23 mouse cellular contexts compared by ENCODE assay signal in genomic region chr13:58761003-58761630, GRCm38 (mm10). TPM values are rescaled to one million over a fixed set of nuclear protein-coding genes. Genes with fewer than 3 reads are reported as not detected.
DNase-seq lines count a peak whose midpoint lies in the region; ATAC-seq and TF ChIP-seq lines count a peak whose summit lies in the region.
"Had no signal": no experiment of that assay in that cellular context is flagged by ENCODE, and none has a peak within 500 bp of the region (broad histone marks: within the 10 kb centered on the region; RNA-seq: fewer than 3 reads in every experiment).

No protein-coding gene starts in this region.

- no peaks in the 10 kb centered on the region for H3K36me3 ChIP-seq in liver, adult 2 months (ENCODE audit: control insufficient read depth, insufficient read depth, low read length)
- H3K36me3 ChIP-seq in liver, postnatal 0 days (replicated peaks; ENCODE audit: insufficient read depth, low read length): no peaks in the 10 kb centered on the region
- no peaks in the 10 kb centered on the region for H3K36me3 ChIP-seq in liver, embryonic 12.5 days
- no peaks in the 10 kb centered on the region for H3K36me3 ChIP-seq in testis, adult 2 months (ENCODE audit: control insufficient read depth, insufficient read depth, low read length)
- H3K36me3 ChIP-seq: G1E had no signal

- H3K9ac ChIP-seq in liver, adult 2 months (ENCODE audit: low read depth, low read length): no peak overlapping the region
- H3K9ac ChIP-seq in liver, postnatal 0 days (replicated peaks): no peak overlapping the region
- no peak overlapping the region for H3K9ac ChIP-seq in liver, embryonic 12.5 days

- no peaks in the 10 kb centered on the region for H3K9me3 ChIP-seq in liver, postnatal 0 days (ENCODE audit: low read length)
- H3K9me3 ChIP-seq in liver, embryonic 12.5 days (replicated peaks): no peaks in the 10 kb centered on the region

- no peak for TF ChIP-seq CTCF in liver, adult 2 months (IDR thresholded peaks at IDR 0.05; ENCODE audit: low read depth, low read length)
- TF ChIP-seq CTCF in liver, postnatal 0 days (IDR thresholded peaks at IDR 0.05; ENCODE audit: low read depth): no peak
- no peak for TF ChIP-seq CTCF in testis, adult 2 months (IDR thresholded peaks at IDR 0.05; ENCODE audit: control insufficient read depth, insufficient read depth, insufficient replicate concordance, low read depth, low read length)

- 34% methylated on average over 5 of the region's 5 CpGs for WGBS in liver, adult 2 months
- WGBS in liver, postnatal 0 days (ENCODE audit: insufficient replicate concordance): 66% methylated on average over 5 of the region's 5 CpGs
- 63% methylated on average over 5 of the region's 5 CpGs for WGBS in liver, embryonic 12.5 days (ENCODE audit: insufficient replicate concordance)

- no peak overlapping the region for H3K4me3 ChIP-seq in liver, adult 2 months (ENCODE audit: insufficient read depth, low read depth, low read length)
- H3K4me3 ChIP-seq in liver, postnatal 0 days (ENCODE audit: low read depth, low read length): no peak overlapping the region
- no peak overlapping the region for H3K4me3 ChIP-seq in liver, embryonic 12.5 days
- H3K4me3 ChIP-seq in testis, adult 2 months (ENCODE audit: control insufficient read depth, low read depth, low read length): peak overlapping the region; percentile 73

- ATAC-seq in liver, postnatal 0 days: peak; percentile 79
- ATAC-seq in liver, embryonic 12.5 days: no peak
- ATAC-seq: activated CD4-positive, CD25-positive, alpha-beta regulatory T cell, adult 4 months; CD4-positive, CD25-positive, alpha-beta regulatory T cell, adult 4 months; Patski had no signal

- no peaks in the 10 kb centered on the region for H3K27me3 ChIP-seq in liver, adult 2 months (ENCODE audit: control insufficient read depth, insufficient read depth, low read length)
- no peaks in the 10 kb centered on the region for H3K27me3 ChIP-seq in liver, postnatal 0 days (ENCODE audit: insufficient read depth, low read length)
- no peaks in the 10 kb centered on the region for H3K27me3 ChIP-seq in liver, embryonic 12.5 days (replicated peaks)
- no peaks in the 10 kb centered on the region for H3K27me3 ChIP-seq in testis, adult 2 months (ENCODE audit: control insufficient read depth, insufficient read depth, low read length)
- H3K27me3 ChIP-seq: CH12.LX had no signal

- no peak for TF ChIP-seq POLR2A in liver, adult 2 months (IDR thresholded peaks at IDR 0.05; ENCODE audit: extremely low read depth, insufficient read depth, low read length)
- no peak for TF ChIP-seq POLR2A in testis, adult 2 months (IDR thresholded peaks at IDR 0.05; ENCODE audit: control insufficient read depth, low read depth, low read length)

- TF ChIP-seq EP300 in liver, postnatal 0 days (IDR thresholded peaks at IDR 0.05; ENCODE audit: low read depth): no peak

- H3K4me2 ChIP-seq in liver, postnatal 0 days (ENCODE audit: low read depth, low read length): no peak overlapping the region
- no peak overlapping the region for H3K4me2 ChIP-seq in liver, embryonic 12.5 days

- H3K27ac ChIP-seq in liver, adult 2 months (replicated peaks; ENCODE audit: insufficient read depth, low read depth, low read length): peak overlapping the region; percentile 24; the same call in 1 of the 2 replicates
- H3K27ac ChIP-seq in liver, postnatal 0 days (ENCODE audit: low read depth): no peak overlapping the region
- no peak overlapping the region for H3K27ac ChIP-seq in liver, embryonic 12.5 days
- no peak overlapping the region for H3K27ac ChIP-seq in testis, adult 2 months (ENCODE audit: control insufficient read depth, insufficient read depth, low read depth, low read length)

- H3K4me1 ChIP-seq in liver, adult 2 months (ENCODE audit: control insufficient read depth, insufficient read depth, low read length): peaks cover 6% of the 10 kb centered on the region; the same call in 1 of the 2 replicates
- 0 out of 2 replicates have a peak, but pooled peaks cover 3% of the 10 kb centered on the region for H3K4me1 ChIP-seq in liver, postnatal 0 days (ENCODE audit: insufficient read depth)
- H3K4me1 ChIP-seq in liver, embryonic 12.5 days: no peaks in the 10 kb centered on the region
- peaks cover 6% of the 10 kb centered on the region; the same call in 1 of the 2 replicates for H3K4me1 ChIP-seq in testis, adult 2 months (ENCODE audit: control insufficient read depth, insufficient read depth, low read length)

- DNase-seq in heart, adult 11 months: peak; percentile 52
- DNase-seq in heart, postnatal 4 days: no peak
- peak; percentile 72 for DNase-seq in liver, adult 2 months (ENCODE audit: extremely low read depth, low read depth, low spot score)
- DNase-seq in liver: no peak
- DNase-seq in liver, postnatal 0 days: peak; percentile 22
- DNase-seq in testis, postnatal 14 days (ENCODE audit: low spot score): no peak
- DNase-seq: adrenal gland, adult 2 months; adrenal gland, adult 8-10 months; adrenal gland, postnatal 10 days; adrenal gland, postnatal 14 days; adrenal gland, postnatal 25 days; adrenal gland, postnatal 36 days; B cell, adult 2 months; cerebellum, adult 11 months; cerebellum, adult 11-12 months had no signal

- H3K79me2 ChIP-seq in liver, adult 2 months (ENCODE audit: control insufficient read depth, insufficient read depth, low read length): no peaks in the 10 kb centered on the region

RNA-seq across cellular contexts. Expression of gene Ntrk2, which starts 45.3 kb away (rescaled TPM):
- 1 to 10 TPM; 1.9 to 2.0 TPM for total RNA-seq in heart, postnatal 4 days (2021)
- 0.55 and 4.2 TPM in 2 replicates for total RNA-seq in liver, adult 2 months (2014; rRNA removed)
- 1.5 and 12.1 TPM in 2 replicates for polyA plus RNA-seq in liver, adult 2 months (2012; rRNA removed)
- polyA plus RNA-seq in liver, postnatal 0 days (2015; fragmentation: Nextera tagmentation; extraction: Ambion mirVana): 0.11 and 0.21 TPM in 2 replicates
- 0.20 TPM in 2 replicates for polyA plus RNA-seq in liver, embryonic 12.5 days (2016; fragmentation: Nextera tagmentation; extraction: Ambion mirVana)
- 1.5 and 2.0 TPM in 2 replicates for polyA plus RNA-seq in testis, adult 2 months (2012; rRNA removed)
- total RNA-seq: CH12.LX had no signal
- polyA plus RNA-seq: activated CD4-positive, CD25-positive, alpha-beta regulatory T cell, adult 4 months; C2C12; CD4-positive, CD25-positive, alpha-beta regulatory T cell, adult 4 months; G1E had no signal

Comparison
In these comparisons a context has a peak if more than half of its experiments do, and no peak if none do; other contexts are left out.
1. DNase-seq: peak in heart, adult 11 months (single experiment), liver, adult 2 months (single experiment) and liver, postnatal 0 days (single experiment); none in heart, postnatal 4 days (single experiment), liver (single experiment) and testis, postnatal 14 days (single experiment).